Mouse (Mus musculus): ENCODE data around the gene Supt4a. TPM values are rescaled to one million over a fixed set of nuclear protein-coding genes. Genes with fewer than 3 reads are reported as not detected.

The Supt4a gene
- total and polyA plus RNA-seq, 3 experiments: 229 to 251 (median 241) TPM

- Histone ChIP-seq H3K27ac (ENCODE audit: insufficient read depth, low read depth) (no peak overlapping the region), H3K4me3 (replicated peaks in 1 of 3; ENCODE audit: low read depth in 2 of 3, low read length in 2 of 3, poor library complexity in 1 of 3) (no peak overlapping the region), H3K27me3 (replicated peaks) (no peaks in the 10 kb centered on the region), H3K36me3 (replicated peaks in 1 of 2; ENCODE audit: control insufficient read depth in 1 of 2, insufficient read depth in 1 of 2, low read length in 1 of 2) (peaks cover 18 to 85% of the 10 kb centered on the region in 2 experiments), H3K79me2 (replicated peaks; ENCODE audit: control insufficient read depth, extremely low read depth, insufficient read depth, poor library complexity, severe bottlenecking) (peaks cover 16% of the 10 kb centered on the region), H3K4me1 (ENCODE audit: control insufficient read depth in 1 of 2, insufficient read depth in 2 of 2) (peaks cover 21 to 54% of the 10 kb centered on the region in 2 experiments), H3K4me2 (ENCODE audit: insufficient read depth, low read depth, poor library complexity, severe bottlenecking) (no peak overlapping the region), H3K9me3 (replicated peaks; ENCODE audit: low read length) (no peaks in the 10 kb centered on the region), H3K9ac (ENCODE audit: insufficient read depth, low read depth) (no peak overlapping the region)
- dilution Hi-C loops (cut with MboI; ENCODE audit: extremely low pct_ligation_motif_present, extremely low pct_unique_long_range_greater_than_20kb, low sequenced_read_pairs) (no loop called here), in situ Hi-C loops (cut with MboI; ENCODE audit: low pct_ligation_motif_present, low pct_unique_long_range_greater_than_20kb, low sequenced_read_pairs) (no loop called here)
- no peak for TF ChIP-seq KAT2A (IDR thresholded peaks at IDR 0.05; ENCODE audit: insufficient replicate concordance, low read length)
- no peak for TF ChIP-seq CHD2 (IDR thresholded peaks at IDR 0.05; ENCODE audit: low read length)
- no peak for TF ChIP-seq BHLHE40 (IDR thresholded peaks at IDR 0.05; ENCODE audit: low read depth, low read length)
- TF ChIP-seq ETS1 (conservative IDR thresholded peaks at IDR 0.05; ENCODE audit: low read depth, low read length): no peak
- TF ChIP-seq ELF1 (IDR thresholded peaks at IDR 0.05; ENCODE audit: low read depth, low read length): no peak
- TF ChIP-seq SMC3 (IDR thresholded peaks at IDR 0.05; ENCODE audit: low read depth, low read length): no peak
- no peak for TF ChIP-seq MAFK (IDR thresholded peaks at IDR 0.05; ENCODE audit: insufficient replicate concordance, low read length)
- no peak for TF ChIP-seq NELFE (IDR thresholded peaks at IDR 0.05; ENCODE audit: low read depth, low read length)
- TF ChIP-seq USF2 (conservative IDR thresholded peaks at IDR 0.05; ENCODE audit: low read depth, low read length): no peak
- no peak for DNase-seq (ENCODE audit: extremely low read depth)
These were observed 27.7 kb upstream of the Supt4a start for GRCm38 (mm10) chr11:87709513-87710261.

- H3K9ac ChIP-seq (ENCODE audit: insufficient read depth, low read depth): no peak overlapping the region
- no peak for TF ChIP-seq ETS1 (conservative IDR thresholded peaks at IDR 0.05; ENCODE audit: low read depth, low read length)
- no peak for TF ChIP-seq ZC3H11A (IDR thresholded peaks at IDR 0.05; ENCODE audit: low read depth, low read length)
- TF ChIP-seq E2F4 (IDR thresholded peaks at IDR 0.05; ENCODE audit: insufficient replicate concordance, low read depth, low read length): no peak
- TF ChIP-seq GABPA (IDR thresholded peaks at IDR 0.05; ENCODE audit: insufficient replicate concordance, low read depth, low read length): no peak
- no peak for TF ChIP-seq KAT2A (IDR thresholded peaks at IDR 0.05; ENCODE audit: insufficient replicate concordance, low read length)
- no peak for TF ChIP-seq IRF4 (IDR thresholded peaks at IDR 0.05; ENCODE audit: low read depth, low read length)
- no peak for TF ChIP-seq RCOR1 (conservative IDR thresholded peaks at IDR 0.05; ENCODE audit: low read depth, low read length)
- no peak for TF ChIP-seq MAFK (IDR thresholded peaks at IDR 0.05; ENCODE audit: insufficient replicate concordance, low read length)
- no peak for TF ChIP-seq MYC (IDR thresholded peaks at IDR 0.05; ENCODE audit: low read depth, low read length)
- TF ChIP-seq TBP (conservative IDR thresholded peaks at IDR 0.05; ENCODE audit: low read depth, low read length): no peak
- TF ChIP-seq SIN3A (IDR thresholded peaks at IDR 0.05; ENCODE audit: low read length): no peak
- no peak for TF ChIP-seq NRF1 (IDR thresholded peaks at IDR 0.05; ENCODE audit: low read depth, low read length)
- no peak overlapping the region for H3K4me3 ChIP-seq (replicated peaks in 1 of 3; ENCODE audit: low read depth in 2 of 3, low read length in 2 of 3, poor library complexity in 1 of 3)
- peaks cover 5% of the 10 kb centered on the region for H3K9me3 ChIP-seq (replicated peaks; ENCODE audit: low read length)
- peaks cover 21 to 85% of the 10 kb centered on the region in 2 experiments for H3K36me3 ChIP-seq (replicated peaks in 1 of 2; ENCODE audit: control insufficient read depth in 1 of 2, insufficient read depth in 1 of 2, low read length in 1 of 2)
- dilution Hi-C loops (cut with MboI; ENCODE audit: extremely low pct_ligation_motif_present, extremely low pct_unique_long_range_greater_than_20kb, low sequenced_read_pairs): no loop called here
- no peaks in the 10 kb centered on the region for H3K27me3 ChIP-seq (replicated peaks)
- in situ Hi-C loops (cut with MboI; ENCODE audit: low pct_ligation_motif_present, low pct_unique_long_range_greater_than_20kb, low sequenced_read_pairs): no loop called here
- H3K4me1 ChIP-seq (ENCODE audit: control insufficient read depth in 1 of 2, insufficient read depth in 2 of 2): peaks cover 21 to 54% of the 10 kb centered on the region in 2 experiments
- no peak for DNase-seq (ENCODE audit: extremely low read depth)
- H3K79me2 ChIP-seq (replicated peaks; ENCODE audit: control insufficient read depth, extremely low read depth, insufficient read depth, poor library complexity, severe bottlenecking): peaks cover 16% of the 10 kb centered on the region
- no peak overlapping the region for H3K27ac ChIP-seq (ENCODE audit: insufficient read depth, low read depth)
- H3K4me2 ChIP-seq (ENCODE audit: insufficient read depth, low read depth, poor library complexity, severe bottlenecking): no peak overlapping the region
These were observed 27.1 kb upstream of the Supt4a start for GRCm38 (mm10) chr11:87710262-87710615.
